Mouse (Mus musculus): Measurements from ENCODE around the gene Maco1. TPM values are rescaled to one million over a fixed set of nuclear protein-coding genes. Genes with fewer than 3 reads are reported as not detected.
"Not testable (repeated sequence)": the region's sequence is repeated elsewhere in the genome, so short reads cannot be mapped to it uniquely, and the experiment has no call there.

The Maco1 gene
- polyA plus RNA-seq, 1 experiment from 2014 or later, result 104 TPM

DNA sequence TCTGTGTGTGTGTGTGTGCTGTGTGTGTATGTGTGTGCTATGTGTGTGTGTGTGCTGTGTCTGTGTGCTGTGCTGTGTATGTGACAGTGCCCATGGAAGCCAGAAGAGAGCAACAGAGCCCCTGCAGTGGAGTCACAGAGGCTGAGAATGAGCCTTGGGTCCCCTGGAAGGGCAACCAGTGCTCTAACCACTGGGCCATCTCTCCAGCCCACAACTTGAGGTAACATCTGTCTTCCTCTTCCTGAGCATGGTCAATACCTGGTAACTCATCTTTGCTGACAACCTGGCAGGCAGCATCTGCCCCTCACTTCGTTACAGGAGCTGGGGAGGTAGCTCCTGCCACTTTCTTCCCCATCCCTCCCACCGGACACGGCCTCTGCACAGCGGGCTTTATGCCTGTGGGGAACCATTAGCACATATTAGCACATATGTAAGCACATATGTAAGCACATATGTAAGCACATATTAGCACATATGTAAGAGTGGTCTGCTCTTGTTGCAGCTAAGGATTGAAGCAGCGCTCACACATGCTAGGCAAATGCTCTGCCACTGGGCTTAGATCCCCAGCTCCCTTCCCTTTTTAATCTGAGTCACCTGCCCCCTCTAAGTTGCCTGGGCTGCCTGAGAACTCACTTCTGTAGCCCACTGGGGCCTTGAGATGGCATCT, 57.2 kb downstream of the Maco1 start:
- Histone ChIP-seq H3K27me3 (replicated peaks; ENCODE audit: control insufficient read depth, insufficient read depth, low read length) (no peaks in the 10 kb centered on the region), H3K36me3 (ENCODE audit: control insufficient read depth, insufficient read depth) (no peaks in the 10 kb centered on the region), H3K9ac (replicated peaks; ENCODE audit: low read depth, low read length) (no peak overlapping the region), H3K4me1 (replicated peaks; ENCODE audit: control insufficient read depth, insufficient read depth, low read length) (peaks cover 3% of the 10 kb centered on the region; the same call in 1 of the 2 replicates), H3K27ac (ENCODE audit: low read length) (no peak overlapping the region), H3K4me2 (ENCODE audit: low read length) (no peak overlapping the region), H3K9me3 (ENCODE audit: control insufficient read depth, low read length) (no peaks in the 10 kb centered on the region), H3K4me3 (replicated peaks; ENCODE audit: low read length) (no peak overlapping the region)
- 79% methylated on average over 5 of the region's 5 CpGs for WGBS
- no peak for ATAC-seq

DNA sequence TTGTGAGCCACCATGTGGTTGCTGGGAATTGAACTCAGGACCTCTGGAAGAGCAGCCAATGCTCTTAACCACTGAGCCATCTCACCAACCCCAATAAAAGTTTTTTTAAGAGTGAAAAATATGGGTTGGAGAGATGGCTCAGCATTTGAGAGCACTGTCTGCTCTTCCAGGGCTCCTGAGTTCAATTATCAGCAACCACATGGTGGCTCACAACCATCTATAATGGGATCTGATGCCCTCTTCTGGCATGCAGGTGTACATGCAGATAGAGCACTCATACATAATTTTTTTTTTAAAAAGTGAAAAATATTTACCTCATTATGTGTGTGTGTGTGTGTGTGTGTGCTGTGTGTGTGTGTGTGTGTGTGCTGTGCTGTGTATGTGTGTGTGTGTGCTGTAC, 58.2 kb downstream of the Maco1 start:
- not testable (repeated sequence) for H3K9me3 ChIP-seq (ENCODE audit: control insufficient read depth, low read length); H3K27me3 ChIP-seq (replicated peaks; ENCODE audit: control insufficient read depth, insufficient read depth, low read length); H3K4me2 ChIP-seq (ENCODE audit: low read length); H3K4me1 ChIP-seq (replicated peaks; ENCODE audit: control insufficient read depth, insufficient read depth, low read length); ATAC-seq; H3K36me3 ChIP-seq (ENCODE audit: control insufficient read depth, insufficient read depth); H3K27ac ChIP-seq (ENCODE audit: low read length); H3K4me3 ChIP-seq (replicated peaks; ENCODE audit: low read length); H3K9ac ChIP-seq (replicated peaks; ENCODE audit: low read depth, low read length)

DNA sequence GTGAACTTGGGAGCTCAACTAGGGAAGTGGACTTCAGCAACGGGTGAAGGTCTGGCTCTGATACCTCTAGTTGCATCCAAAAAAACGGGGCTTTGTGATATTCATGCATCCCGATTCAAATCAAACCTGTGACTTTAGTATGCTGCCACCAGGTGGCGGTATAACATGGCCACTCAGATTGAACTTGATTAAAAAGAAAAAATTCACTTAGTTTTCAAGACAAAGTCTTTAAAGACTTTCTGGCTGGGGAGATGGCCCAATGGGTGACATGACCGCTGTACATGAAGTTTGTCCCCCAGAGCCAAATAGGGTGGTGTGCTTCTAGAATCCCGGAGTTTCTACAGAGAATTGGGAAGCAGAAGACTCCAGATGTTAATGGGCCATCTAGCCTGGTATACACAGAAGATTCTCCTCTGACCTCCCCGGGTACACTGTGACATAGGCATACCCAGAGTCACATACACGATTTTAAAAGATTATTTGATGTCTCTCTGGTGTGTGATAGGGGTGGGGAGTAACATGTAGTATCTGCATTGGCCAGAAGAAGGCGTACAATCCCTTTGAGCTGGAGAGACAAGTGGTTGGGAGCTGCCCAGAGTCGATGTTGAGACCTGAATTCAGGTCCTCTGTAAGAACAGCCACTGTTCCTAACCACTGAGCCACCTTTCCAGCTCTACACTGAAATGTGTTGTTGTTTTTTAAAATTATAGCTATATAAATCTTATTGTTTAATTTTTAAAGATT, 59.8 kb downstream of the Maco1 start:
- Histone ChIP-seq H3K4me2 (ENCODE audit: low read length) (no peak overlapping the region), H3K9ac (replicated peaks; ENCODE audit: low read depth, low read length) (no peak overlapping the region), H3K27me3 (replicated peaks; ENCODE audit: control insufficient read depth, insufficient read depth, low read length) (no peaks in the 10 kb centered on the region), H3K27ac (ENCODE audit: low read length) (no peak overlapping the region), H3K36me3 (ENCODE audit: control insufficient read depth, insufficient read depth) (no peaks in the 10 kb centered on the region), H3K4me3 (replicated peaks; ENCODE audit: low read length) (no peak overlapping the region), H3K9me3 (ENCODE audit: control insufficient read depth, low read length) (no peaks in the 10 kb centered on the region), H3K4me1 (replicated peaks; ENCODE audit: control insufficient read depth, insufficient read depth, low read length) (no peaks in the 10 kb centered on the region)
- ATAC-seq, result no peak
- WGBS, result 45% methylated on average over 10 of the region's 10 CpGs

DNA sequence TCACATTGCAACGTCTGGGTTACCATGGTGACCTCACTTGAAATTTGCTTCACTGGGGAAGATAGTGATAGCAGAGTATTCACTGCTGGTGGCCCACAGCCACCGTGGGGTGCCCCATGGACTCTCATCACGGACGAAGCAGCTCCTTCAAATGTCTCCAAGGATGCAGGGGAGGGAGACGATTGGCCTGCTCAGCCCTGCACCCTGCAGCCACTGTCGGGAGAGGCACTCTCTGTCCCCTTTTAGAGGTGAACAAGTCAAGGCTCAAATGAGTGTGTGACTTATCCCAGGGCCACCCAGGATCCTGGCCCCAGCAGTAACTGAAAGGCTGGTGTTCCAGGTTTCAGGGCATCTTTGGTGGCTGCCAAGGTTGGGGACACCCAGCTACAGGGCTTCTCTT, 61.4 kb downstream of the Maco1 start:
- H3K27me3 ChIP-seq (replicated peaks; ENCODE audit: control insufficient read depth, insufficient read depth, low read length), result no peaks in the 10 kb centered on the region
- H3K4me2 ChIP-seq (ENCODE audit: low read length), result no peak overlapping the region
- no peaks in the 10 kb centered on the region for H3K4me1 ChIP-seq (replicated peaks; ENCODE audit: control insufficient read depth, insufficient read depth, low read length)
- ATAC-seq, result no peak
- no peaks in the 10 kb centered on the region for H3K36me3 ChIP-seq (ENCODE audit: control insufficient read depth, insufficient read depth)
- H3K9ac ChIP-seq (replicated peaks; ENCODE audit: low read depth, low read length), result no peak overlapping the region
- no peak overlapping the region for H3K27ac ChIP-seq (ENCODE audit: low read length)
- no peaks in the 10 kb centered on the region for H3K9me3 ChIP-seq (ENCODE audit: control insufficient read depth, low read length)
- no peak overlapping the region for H3K4me3 ChIP-seq (replicated peaks; ENCODE audit: low read length)
- WGBS, result 60% methylated on average over 6 of the region's 6 CpGs

DNA sequence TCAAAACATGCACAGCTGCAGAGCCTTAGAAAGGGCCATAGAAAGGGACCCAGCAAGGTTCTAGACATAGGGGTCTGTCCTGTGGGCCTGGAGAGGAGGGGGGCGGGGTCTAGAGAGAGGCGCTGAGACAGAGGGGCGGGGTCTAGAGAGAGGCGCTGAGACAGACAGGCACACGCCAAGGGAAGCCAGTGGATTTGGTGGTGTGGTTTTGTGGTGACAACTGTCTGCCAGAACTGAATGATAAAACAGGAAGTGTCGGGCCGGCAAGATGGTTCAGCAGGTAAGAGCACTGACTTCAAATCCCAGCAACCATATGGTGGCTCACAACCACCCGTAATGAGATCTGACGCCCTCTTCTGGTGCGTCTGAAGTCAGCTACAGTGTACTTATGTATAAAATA, 66.2 kb downstream of the Maco1 start:
- Histone ChIP-seq H3K9ac (replicated peaks; ENCODE audit: low read depth, low read length) (no peak overlapping the region), H3K27me3 (replicated peaks; ENCODE audit: control insufficient read depth, insufficient read depth, low read length) (no peaks in the 10 kb centered on the region)

DNA sequence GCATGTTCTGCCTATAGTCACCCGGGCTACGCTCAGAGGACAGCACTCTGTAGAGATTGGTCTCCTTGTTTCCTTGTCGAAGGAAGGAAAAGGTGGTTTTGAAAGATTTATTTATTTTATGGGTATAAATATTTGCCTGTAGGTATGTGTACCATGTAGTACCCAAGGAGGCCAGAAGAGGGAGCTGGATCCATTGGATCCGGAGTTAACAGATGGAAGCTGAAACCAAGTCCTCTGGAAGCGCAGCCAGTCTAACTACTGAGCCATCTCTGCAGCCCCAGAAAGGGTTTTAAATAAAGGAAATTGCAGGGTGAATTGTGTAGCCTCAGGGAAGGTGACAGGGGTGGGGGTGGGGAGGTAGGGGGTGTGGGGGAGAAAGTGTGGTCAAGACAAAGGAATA, 68.4 kb downstream of the Maco1 start:
- 51% methylated on average over 5 of the region's 5 CpGs for WGBS
- Histone ChIP-seq H3K9me3 (ENCODE audit: control insufficient read depth, low read length) (no peaks in the 10 kb centered on the region), H3K9ac (replicated peaks; ENCODE audit: low read depth, low read length) (no peak overlapping the region), H3K4me3 (replicated peaks; ENCODE audit: low read length) (no peak overlapping the region), H3K27me3 (replicated peaks; ENCODE audit: control insufficient read depth, insufficient read depth, low read length) (no peaks in the 10 kb centered on the region), H3K4me2 (ENCODE audit: low read length) (no peak overlapping the region), H3K4me1 (replicated peaks; ENCODE audit: control insufficient read depth, insufficient read depth, low read length) (no peaks in the 10 kb centered on the region), H3K27ac (ENCODE audit: low read length) (no peak overlapping the region), H3K36me3 (ENCODE audit: control insufficient read depth, insufficient read depth) (no peaks in the 10 kb centered on the region)
- no peak for ATAC-seq

More for the DNA sequence above, 66.2 kb downstream of the Maco1 start:
- no peak for ATAC-seq
- Histone ChIP-seq H3K9me3 (ENCODE audit: control insufficient read depth, low read length) (no peaks in the 10 kb centered on the region), H3K4me3 (replicated peaks; ENCODE audit: low read length) (no peak overlapping the region), H3K36me3 (ENCODE audit: control insufficient read depth, insufficient read depth) (no peaks in the 10 kb centered on the region), H3K27ac (ENCODE audit: low read length) (no peak overlapping the region), H3K4me2 (ENCODE audit: low read length) (no peak overlapping the region), H3K4me1 (replicated peaks; ENCODE audit: control insufficient read depth, insufficient read depth, low read length) (no peaks in the 10 kb centered on the region)
- WGBS, result 29% methylated on average over 10 of the region's 10 CpGs

DNA sequence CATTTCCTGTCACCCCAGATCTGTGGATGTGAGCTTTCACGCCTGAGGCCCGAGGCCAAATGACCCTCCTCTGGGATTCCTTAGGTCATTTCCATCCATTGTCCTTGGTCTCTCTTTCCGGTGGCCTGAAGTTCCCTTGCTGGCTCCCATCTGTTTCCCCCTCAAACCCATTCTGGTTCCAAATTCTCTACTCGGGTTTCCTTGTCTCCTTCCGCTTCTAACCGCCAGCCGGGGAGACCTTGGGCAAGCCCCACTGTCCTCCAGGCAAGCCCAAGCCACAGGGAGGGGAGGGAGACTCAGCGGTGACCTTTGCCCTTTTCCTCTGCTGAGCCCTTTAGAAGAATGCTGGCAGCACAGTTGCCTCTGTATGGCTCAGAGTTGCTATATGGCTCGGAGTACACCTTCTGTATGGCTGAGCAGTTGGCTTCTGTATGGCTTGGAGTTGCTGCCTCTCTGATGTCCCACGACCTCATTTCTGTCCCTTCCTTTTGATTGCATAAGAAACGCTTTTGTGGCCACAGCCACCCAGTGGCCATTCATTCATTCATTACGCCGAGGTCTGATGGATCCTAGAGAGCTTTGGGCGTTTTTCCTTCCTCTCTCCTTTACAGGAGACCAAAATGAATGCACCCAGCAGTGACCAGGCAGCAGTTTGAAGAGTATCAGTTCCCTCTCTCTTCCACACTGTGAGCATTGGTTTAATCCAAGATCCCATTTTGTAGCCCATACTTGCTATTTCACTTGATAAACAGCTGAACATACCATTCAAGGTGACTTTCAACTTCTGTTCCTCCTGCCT, 73.8 kb downstream of the Maco1 start:
- no peak overlapping the region for H3K27ac ChIP-seq (ENCODE audit: low read length)
- no peak overlapping the region for H3K4me3 ChIP-seq (replicated peaks; ENCODE audit: low read length)
- H3K36me3 ChIP-seq (ENCODE audit: control insufficient read depth, insufficient read depth), result no peaks in the 10 kb centered on the region
- H3K27me3 ChIP-seq (replicated peaks; ENCODE audit: control insufficient read depth, insufficient read depth, low read length), result no peaks in the 10 kb centered on the region
- 44% methylated on average over 14 of the region's 14 CpGs for WGBS
- no peak overlapping the region for H3K9ac ChIP-seq (replicated peaks; ENCODE audit: low read depth, low read length)
- H3K9me3 ChIP-seq (ENCODE audit: control insufficient read depth, low read length), result no peaks in the 10 kb centered on the region
- H3K4me1 ChIP-seq (replicated peaks; ENCODE audit: control insufficient read depth, insufficient read depth, low read length), result no peaks in the 10 kb centered on the region
- ATAC-seq, result no peak
- H3K4me2 ChIP-seq (ENCODE audit: low read length), result no peak overlapping the region

DNA sequence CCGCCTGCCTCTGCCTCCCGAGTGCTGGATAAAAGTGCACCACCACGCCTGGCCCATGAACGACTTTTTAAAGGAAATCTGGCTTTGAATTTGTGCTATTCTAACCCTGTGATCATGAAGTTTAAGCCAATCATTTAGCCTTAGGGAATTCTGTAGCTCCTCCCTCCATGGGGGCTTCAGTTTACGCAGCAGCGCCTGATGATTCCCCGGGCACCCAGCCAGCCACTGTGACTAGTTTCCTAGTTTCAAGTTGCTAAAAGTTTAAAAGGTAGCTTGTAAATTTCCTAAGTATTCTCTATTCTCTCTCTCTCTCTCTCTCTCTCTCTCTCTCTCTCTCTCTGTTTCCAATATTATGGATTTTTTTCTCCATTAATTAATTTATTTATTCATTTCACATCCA, 76.9 kb downstream of the Maco1 start:
- Histone ChIP-seq H3K4me3 (replicated peaks; ENCODE audit: low read length) (no peak overlapping the region), H3K27me3 (replicated peaks; ENCODE audit: control insufficient read depth, insufficient read depth, low read length) (no peaks in the 10 kb centered on the region), H3K27ac (ENCODE audit: low read length) (no peak overlapping the region), H3K36me3 (ENCODE audit: control insufficient read depth, insufficient read depth) (no peaks in the 10 kb centered on the region), H3K4me1 (replicated peaks; ENCODE audit: control insufficient read depth, insufficient read depth, low read length) (no peaks in the 10 kb centered on the region), H3K9me3 (ENCODE audit: control insufficient read depth, low read length) (no peaks in the 10 kb centered on the region), H3K4me2 (ENCODE audit: low read length) (no peak overlapping the region), H3K9ac (replicated peaks; ENCODE audit: low read depth, low read length) (no peak overlapping the region)
- no peak for ATAC-seq
- 56% methylated on average over 7 of the region's 7 CpGs for WGBS

DNA sequence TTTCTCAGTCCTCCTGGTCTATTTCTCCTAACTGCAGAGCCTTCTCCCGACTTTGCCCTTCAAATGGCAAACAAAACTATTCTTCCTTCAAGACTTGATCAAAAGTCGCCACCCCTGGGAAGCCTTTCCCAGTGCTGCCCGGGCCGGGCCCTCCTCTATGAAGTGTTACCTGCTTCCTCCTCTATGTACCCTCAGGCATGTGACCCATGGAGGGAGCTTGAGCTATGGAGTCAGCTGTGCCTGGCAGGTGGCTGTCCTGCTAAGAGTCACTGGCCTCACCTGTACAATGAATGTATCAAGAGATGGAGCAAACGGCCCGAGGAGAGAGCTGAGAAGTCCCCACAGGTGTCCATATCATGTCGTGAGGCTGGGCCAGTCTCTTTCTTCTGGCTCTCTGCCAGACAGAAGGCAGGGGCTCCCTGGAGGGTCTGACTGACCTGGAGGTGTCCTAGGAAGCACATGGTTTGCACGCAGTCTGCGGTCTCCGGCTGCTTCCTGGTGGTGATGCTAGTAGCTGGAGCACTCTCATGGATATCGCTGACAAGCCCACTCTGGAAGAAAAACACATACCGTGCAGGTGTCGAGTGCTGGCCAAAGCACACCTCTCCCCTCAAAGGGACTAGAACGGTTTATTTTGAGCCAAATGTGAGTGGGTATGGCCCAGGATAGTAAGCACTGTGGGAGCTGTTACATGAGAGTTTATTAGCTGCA, 77.8 kb downstream of the Maco1 start:
- Histone ChIP-seq H3K9me3 (ENCODE audit: control insufficient read depth, low read length) (no peaks in the 10 kb centered on the region), H3K4me3 (replicated peaks; ENCODE audit: low read length) (no peak overlapping the region), H3K27ac (ENCODE audit: low read length) (no peak overlapping the region), H3K4me2 (ENCODE audit: low read length) (no peak overlapping the region), H3K36me3 (ENCODE audit: control insufficient read depth, insufficient read depth) (no peaks in the 10 kb centered on the region), H3K27me3 (replicated peaks; ENCODE audit: control insufficient read depth, insufficient read depth, low read length) (no peaks in the 10 kb centered on the region), H3K4me1 (replicated peaks; ENCODE audit: control insufficient read depth, insufficient read depth, low read length) (no peaks in the 10 kb centered on the region), H3K9ac (replicated peaks; ENCODE audit: low read depth, low read length) (no peak overlapping the region)
- no peak for ATAC-seq
- WGBS, result 59% methylated on average over 14 of the region's 14 CpGs

Measured in forebrain, embryonic 16.5 days (tissue).